Mouse (Mus musculus) heart, adult 2 months (tissue): ENCODE results near the gene 9230113P08Rik.
"Not testable (repeated sequence)": the region's sequence is repeated elsewhere in the genome, so short reads cannot be mapped to it uniquely, and the experiment has no call there.

Experiments used
- CTCF ChIP-seq: fragments of 200-600 bp; IDR thresholded peaks from 2 replicates; pipeline ENCODE4 v1.8.1; 2022; ENCODE audit warnings: antibody characterized with exemption, mild to moderate bottlenecking, moderate library complexity
- EP300 ChIP-seq: fragments of 200-500 bp; IDR thresholded peaks from 2 replicates; pipeline ENCODE4 v1.6.1; 2011; ENCODE audit warnings: low read depth, low read length, control low read depth; ENCODE audit not compliant: insufficient read depth
- POLR2A ChIP-seq: fragments of 200-500 bp; IDR thresholded peaks from 2 replicates; pipeline ENCODE4 v1.6.1; 2011; ENCODE audit warnings: mild to moderate bottlenecking, low read depth, low read length, control low read depth; ENCODE audit not compliant: insufficient read depth

- TF ChIP-seq CTCF, EP300, POLR2A: not testable (repeated sequence)
These were observed at the start of gene 9230113P08Rik for GRCm38 (mm10) chr9:35908123-35908522.
